Mouse (Mus musculus): Measurements from ENCODE around the gene Fam172a.

- no peak for TF ChIP-seq POLR2A (IDR thresholded peaks at IDR 0.05; ENCODE audit: low read depth, low read length)
- no peak for TF ChIP-seq CTCF (conservative IDR thresholded peaks at IDR 0.05; ENCODE audit: insufficient read depth, insufficient read length, low read depth, low read length)
Measured at GRCm38 (mm10) chr13:77909184-77909583, 207.4 kb downstream of the Fam172a start.
